Mouse (Mus musculus) inflammation-experienced regulatory T-cells, adult 6 months (primary cell): Measurements from ENCODE around the gene Iars. TPM values are rescaled to one million over a fixed set of nuclear protein-coding genes. Genes with fewer than 3 reads are reported as not detected.

Experiments used
- ATAC-seq: one replicate; pipeline ENCODE4 v1.8.0; 2017
- polyA plus RNA-seq, 3 experiments: library from polyadenylated mRNA; unstranded; fragments of 100-300 nt; shearing (Covaris generic); gene quantifications; one replicate each; pipeline ENCODE4 v1.2.1; 2017

Iars gene
- polyA plus RNA-seq: 10 to 100 TPM; 34.7 to 38.7 (median 38.5) TPM

GRCm38 (mm10) chr13:49681351-49682232 is at the start of gene Iars:
Gene Iars, plus strand, starts transcription at chr13:49682100.
- peak; percentile 100 for ATAC-seq

DNA sequence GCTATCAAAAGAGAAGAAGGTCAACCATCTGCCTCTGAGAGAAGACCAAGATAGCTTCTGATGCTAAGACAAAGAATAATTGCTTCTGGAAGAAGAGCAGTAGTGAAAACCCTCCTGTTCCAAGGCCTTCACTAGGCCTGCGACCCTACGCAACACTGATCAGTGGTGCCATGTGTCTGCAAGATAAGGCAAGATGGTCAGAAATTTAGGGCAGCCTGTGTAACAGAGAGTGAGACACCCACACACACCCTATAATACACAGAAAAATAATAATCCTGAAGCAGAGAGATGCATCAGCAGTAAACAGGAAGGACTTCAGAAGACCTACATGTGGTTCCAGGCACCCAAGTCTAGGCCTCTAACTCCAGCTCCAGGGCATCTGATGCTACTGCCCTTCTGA is 41.9 kb upstream of the Iars start:
- no peak for ATAC-seq

DNA sequence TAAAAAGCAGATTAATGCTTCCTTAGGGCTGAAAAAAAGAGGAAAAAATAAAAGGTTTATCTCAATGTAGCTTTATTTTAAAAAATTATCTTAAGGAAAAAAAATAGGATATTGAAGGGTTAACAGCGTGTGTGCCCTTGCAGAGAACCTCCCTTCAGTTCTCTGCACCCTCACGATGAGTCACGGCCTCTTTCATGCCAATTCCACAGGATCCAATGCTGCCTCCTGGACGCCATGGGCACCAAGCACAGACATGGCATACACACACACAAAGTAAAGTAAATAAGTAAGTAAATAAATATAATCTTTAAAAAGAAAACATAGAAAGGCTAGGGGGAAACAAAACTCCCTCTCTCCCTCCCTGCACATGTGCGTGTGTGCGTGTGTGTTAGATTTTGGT is 39.2 kb upstream of the Iars start:
- no peak for ATAC-seq

- ATAC-seq: no peak
These were observed 38.1 kb upstream of the Iars start for GRCm38 (mm10) chr13:49643669-49644362.

DNA sequence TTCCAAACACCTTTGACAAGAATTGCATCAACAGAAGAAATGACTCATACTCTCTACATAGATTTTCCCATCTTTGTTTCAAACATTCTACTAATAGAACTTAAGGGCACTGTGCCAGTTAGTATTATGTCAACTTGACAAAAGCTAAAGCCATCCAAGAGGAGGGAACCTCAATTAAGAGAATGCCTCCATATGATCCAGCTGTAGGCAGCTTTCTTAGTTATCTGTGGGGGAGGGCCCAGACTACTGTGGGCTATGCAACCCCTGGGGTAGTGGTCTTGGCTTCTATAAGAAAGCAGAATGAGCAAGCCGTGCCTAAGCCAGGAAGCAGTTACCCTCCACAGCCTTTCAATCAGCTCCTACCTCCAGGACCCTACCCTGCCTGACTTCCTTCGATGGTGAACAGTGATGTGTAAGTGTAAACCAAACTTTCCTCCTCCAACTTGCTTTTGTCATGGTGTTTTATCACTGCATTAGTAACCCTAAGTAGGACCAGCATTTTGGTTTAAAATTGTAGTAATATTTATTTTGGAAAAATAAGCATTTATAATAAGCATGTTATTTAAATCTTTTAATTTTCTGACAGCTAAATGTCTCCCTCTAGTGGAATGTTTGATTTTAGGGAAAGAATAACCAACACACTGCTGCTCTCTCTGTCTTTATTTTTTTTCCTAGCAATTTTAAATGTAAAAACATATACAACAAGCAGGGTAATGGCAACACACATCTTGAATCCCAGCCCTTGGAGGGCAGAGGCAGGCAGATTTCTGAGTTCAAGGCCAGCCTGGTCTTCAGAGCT is 37.0 kb upstream of the Iars start:
- peak; percentile 43 for ATAC-seq

GRCm38 (mm10) chr13:49646019-49646418 is 35.9 kb upstream of the Iars start:
- ATAC-seq: no peak

GRCm38 (mm10) chr13:49651136-49651535 is 30.8 kb upstream of the Iars start:
- ATAC-seq: no peak

- ATAC-seq: no peak
These were observed 30.0 kb upstream of the Iars start for GRCm38 (mm10) chr13:49651781-49652351.

DNA sequence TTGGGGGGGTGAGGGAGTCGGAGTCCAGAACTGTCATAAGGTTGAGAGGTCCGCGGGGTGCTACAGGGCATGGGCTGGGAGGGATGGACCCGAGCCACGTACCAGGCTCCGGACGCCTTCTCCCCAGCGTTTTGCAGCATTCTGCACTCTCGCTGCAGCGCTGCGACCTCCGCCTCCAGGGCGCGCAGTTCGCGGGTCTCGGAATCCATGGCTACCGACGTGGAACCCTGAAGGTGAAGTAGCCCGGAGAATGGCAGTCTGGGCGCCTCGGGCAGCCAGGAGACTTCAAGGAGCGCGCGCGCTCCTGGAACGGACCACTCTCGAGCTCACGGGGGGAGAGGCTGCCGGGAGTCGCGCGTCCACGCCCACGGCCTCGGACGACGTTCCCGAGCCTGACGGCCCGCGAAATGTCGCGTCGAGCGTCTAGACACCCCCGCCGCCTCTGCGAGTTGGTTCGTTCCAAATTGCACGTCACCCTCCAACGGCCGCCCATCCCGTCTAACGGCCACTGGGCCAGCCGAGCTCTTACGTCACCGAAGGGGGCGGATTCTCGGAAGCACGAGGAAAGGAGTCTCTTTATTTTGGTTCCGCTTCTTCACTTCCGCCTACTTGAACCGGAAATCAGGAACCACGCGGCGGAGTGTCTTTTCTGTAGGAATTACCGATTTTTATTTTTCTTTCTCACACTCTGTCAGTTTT is 29.3 kb upstream of the Iars start, which contains the start of the genes Cenpp and Nol8:
Gene Cenpp, minus strand, starts transcription at position 305 of the 699 bp plus-strand sequence.
Gene Nol8, plus strand, starts transcription at position 598 of the 699 bp plus-strand sequence.
- peak; percentile 96 for ATAC-seq

- ATAC-seq: peak; percentile 6
These were observed 28.7 kb upstream of the Iars start for GRCm38 (mm10) chr13:49653180-49653541.

- ATAC-seq: no peak
These were observed 4.1 kb upstream of the Iars start for GRCm38 (mm10) chr13:49677793-49678192.

- no peak for ATAC-seq
These were observed 440 bp downstream of the Iars start for GRCm38 (mm10) chr13:49682233-49682846.

GRCm38 (mm10) chr13:49684266-49684665 is 2.4 kb downstream of the Iars start:
- ATAC-seq: no peak

- ATAC-seq: no peak
These were observed 9.2 kb downstream of the Iars start for GRCm38 (mm10) chr13:49691056-49691455.

DNA sequence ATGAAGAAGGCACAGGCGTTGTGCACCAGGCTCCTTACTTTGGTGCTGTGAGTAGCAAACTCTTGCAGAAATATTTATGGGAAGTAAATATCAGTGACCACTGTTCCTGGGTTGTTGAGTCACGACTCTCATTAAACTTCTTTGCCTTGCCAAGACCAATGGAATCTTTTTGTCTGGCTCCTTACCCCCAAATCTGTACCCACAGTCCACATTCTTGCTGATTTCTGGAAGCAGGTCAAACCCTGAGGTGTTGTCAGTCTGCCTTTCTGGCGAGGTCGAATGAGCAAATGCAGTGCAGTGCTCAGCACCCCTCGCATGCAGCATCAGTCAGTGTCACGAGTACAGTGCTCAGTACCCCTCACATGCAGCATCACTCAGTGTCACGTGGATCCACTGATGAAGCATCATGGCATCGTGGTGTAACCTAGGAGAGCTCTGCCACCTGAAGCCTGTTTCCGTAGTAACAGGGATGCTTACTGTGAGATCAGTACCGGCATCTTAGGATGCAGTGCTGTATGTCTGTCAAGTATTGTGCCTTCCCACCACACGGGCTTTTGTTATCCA is 21.4 kb downstream of the Iars start:
- ATAC-seq: no peak

- ATAC-seq: no peak
These were observed 24.3 kb downstream of the Iars start for GRCm38 (mm10) chr13:49706032-49706690.

DNA sequence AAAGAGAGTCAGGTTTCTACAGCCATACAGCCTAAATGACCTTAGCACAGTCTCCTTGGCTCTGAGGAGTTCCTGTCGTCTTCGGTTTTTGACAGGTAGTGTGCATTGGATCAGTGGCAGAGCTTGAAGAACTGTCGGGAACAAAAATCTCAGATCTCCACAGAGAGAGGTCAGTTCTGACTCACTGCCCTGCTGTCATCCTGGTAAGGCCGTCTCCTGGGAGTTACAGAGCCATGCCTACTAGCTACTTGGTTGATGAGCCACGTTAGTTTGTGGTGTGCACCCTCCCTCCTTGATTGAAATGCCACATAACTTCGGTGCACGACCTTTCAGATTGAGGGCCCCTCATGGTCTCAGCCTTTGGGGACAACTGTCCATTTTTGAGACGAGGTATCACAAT is 26.4 kb downstream of the Iars start:
- ATAC-seq: no peak

GRCm38 (mm10) chr13:49712047-49712721 is 30.3 kb downstream of the Iars start:
- no peak for ATAC-seq

GRCm38 (mm10) chr13:49719310-49719709 is 37.4 kb downstream of the Iars start:
- no peak for ATAC-seq

DNA sequence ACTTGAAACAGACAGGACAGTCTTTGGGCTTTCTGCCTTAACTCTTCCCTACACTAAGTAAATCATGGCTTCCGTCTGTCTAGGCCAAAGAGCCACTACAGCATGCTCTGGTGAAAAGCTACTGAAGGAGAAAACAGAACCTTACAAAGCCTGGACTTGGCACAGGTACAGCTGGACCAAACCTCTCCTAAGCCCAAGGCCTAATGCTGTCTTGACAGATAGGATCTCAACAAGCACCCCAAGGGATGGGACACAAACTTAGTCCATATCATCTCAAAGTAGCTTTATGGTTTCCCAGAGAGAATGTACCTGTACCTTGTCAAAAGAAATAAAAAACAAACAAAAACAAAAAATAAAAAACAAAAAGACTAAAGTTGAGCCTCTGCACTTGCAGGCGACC is 54.5 kb downstream of the Iars start:
- no peak for ATAC-seq
